Mouse (Mus musculus) heart, embryonic 15.5 days (tissue): ENCODE measurements around the gene Rnf225. TPM values are rescaled to one million over a fixed set of nuclear protein-coding genes. Genes with fewer than 3 reads are reported as not detected.
A peak's percentile ranks its signal among the peaks of the same experiment; 100 is the strongest.
"Not testable (repeated sequence)": the region's sequence is repeated elsewhere in the genome, so short reads cannot be mapped to it uniquely, and the experiment has no call there.

Source experiments
- ATAC-seq: fragments of 200-750 bp; cut with Nextera tagmentation; replicated peaks from 2 replicates; pipeline ENCODE4 v1.8.0; 2017; ENCODE audit warnings: low read depth, moderate TSS enrichment; ENCODE audit not compliant: insufficient number of reproducible peaks, insufficient read depth, low FRiP score
- H3K27ac ChIP-seq: fragments of 300-500 bp; sonication (generic); 2 replicates; pipeline ENCODE4 v1.5.1; 2015; ENCODE audit warnings: mild to moderate bottlenecking, inconsistent platforms
- H3K27me3 ChIP-seq: fragments of 300-500 bp; sonication (generic); 2 replicates; pipeline ENCODE4 v1.6.1; 2015; ENCODE audit warnings: inconsistent platforms
- H3K36me3 ChIP-seq: fragments of 300-500 bp; sonication (generic); 2 replicates; pipeline ENCODE4 v1.6.1; 2015; ENCODE audit warnings: mild to moderate bottlenecking, inconsistent platforms
- H3K4me1 ChIP-seq: fragments of 300-500 bp; sonication (generic); replicated peaks from 2 replicates; pipeline ENCODE4 v1.6.1; 2015; ENCODE audit warnings: inconsistent platforms
- H3K4me2 ChIP-seq: fragments of 300-500 bp; sonication (generic); 2 replicates; pipeline ENCODE4 v1.6.1; 2015; ENCODE audit warnings: inconsistent platforms, mild to moderate bottlenecking, moderate library complexity
- H3K4me3 ChIP-seq: fragments of 300-500 bp; sonication (generic); 2 replicates; pipeline ENCODE4 v1.5.1; 2015; ENCODE audit warnings: mild to moderate bottlenecking, inconsistent platforms
- H3K9ac ChIP-seq: fragments of 300-500 bp; sonication (generic); 2 replicates; pipeline ENCODE4 v1.6.1; 2015; ENCODE audit warnings: mild to moderate bottlenecking, inconsistent platforms
- H3K9me3 ChIP-seq: fragments of 300-500 bp; sonication (generic); replicated peaks from 2 replicates; pipeline ENCODE4 v1.6.1; 2016; ENCODE audit warnings: inconsistent platforms
- WGBS: fragments of 180-500 bp; shearing (Covaris S2); methylation state at CpG from one replicate; pipeline ENCODE4 v1.1.7; 2015; ENCODE audit warnings: mixed read lengths; 5-methylcytosine and 5-hydroxymethylcytosine counted together
- polyA plus RNA-seq: library from polyadenylated mRNA; unstranded; fragments of >200 nt; fragmentation: Nextera tagmentation; extraction: Ambion mirVana; gene quantifications from 2 replicates; pipeline ENCODE4 v1.2.1, GENCODE M21; 2015

The Rnf225 gene
- polyA plus RNA-seq, 1 experiment from 2014 or later = 0.47 TPM

DNA sequence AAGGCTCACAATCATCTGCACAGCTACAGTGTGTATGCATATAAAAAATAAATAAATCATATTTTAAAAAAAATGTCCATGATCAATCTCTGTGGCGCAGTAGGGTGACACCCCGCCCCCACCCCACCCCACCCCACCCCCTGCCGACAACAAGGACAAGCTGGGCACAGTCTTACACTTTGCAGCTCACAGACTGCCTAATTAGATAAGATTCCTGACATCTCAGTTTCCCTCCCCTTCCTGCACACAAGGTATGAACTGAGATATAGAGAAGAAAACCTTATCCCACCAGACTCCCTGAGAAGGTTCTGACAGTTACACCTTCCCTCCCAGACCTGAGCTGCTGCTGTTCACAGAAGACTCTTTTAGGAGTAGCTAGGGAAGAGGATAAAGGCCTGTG lies 7.6 kb downstream of the Rnf225 start:
- Histone ChIP-seq H3K4me1 (no peaks in the 10 kb centered on the region), H3K36me3 (no peaks in the 10 kb centered on the region), H3K27ac (no peak overlapping the region), H3K9me3 (no peaks in the 10 kb centered on the region), H3K9ac (no peak overlapping the region), H3K4me3 (no peak overlapping the region), H3K27me3 (no peaks in the 10 kb centered on the region), H3K4me2 (no peak overlapping the region)
- no peak for ATAC-seq
- WGBS = 59% methylated on average over 3 of the region's 3 CpGs

DNA sequence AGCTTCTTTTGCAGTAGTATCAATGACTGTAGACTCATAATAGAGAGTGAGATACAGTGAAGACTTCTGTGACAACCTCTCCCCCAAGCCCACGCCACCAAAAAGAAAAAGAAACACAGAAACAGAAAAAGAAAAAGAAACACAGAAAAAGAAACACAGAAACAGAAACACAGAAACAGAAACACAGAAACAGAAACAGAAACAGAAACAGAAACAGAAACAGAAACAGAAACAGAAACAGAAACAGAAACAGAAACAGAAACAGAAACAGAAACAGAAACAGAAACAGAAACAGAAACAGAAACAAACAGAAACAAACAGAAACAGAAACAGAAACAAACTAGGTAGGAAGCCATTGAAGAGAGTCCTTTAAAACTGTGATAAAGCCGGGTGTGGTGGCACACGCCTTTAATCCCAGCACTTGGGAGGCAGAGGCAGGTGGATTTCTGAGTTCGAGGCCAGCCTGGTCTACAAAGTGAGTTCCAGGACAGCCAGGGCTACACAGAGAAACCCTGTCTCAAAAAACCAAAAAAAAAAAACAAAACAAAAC lies 10.1 kb downstream of the Rnf225 start:
- WGBS = 81% methylated on average over 4 of the region's 4 CpGs
- not testable (repeated sequence) for ATAC-seq, H3K27ac ChIP-seq, H3K4me3 ChIP-seq, H3K36me3 ChIP-seq, H3K9me3 ChIP-seq, H3K4me2 ChIP-seq, H3K4me1 ChIP-seq, H3K9ac ChIP-seq, H3K27me3 ChIP-seq

DNA sequence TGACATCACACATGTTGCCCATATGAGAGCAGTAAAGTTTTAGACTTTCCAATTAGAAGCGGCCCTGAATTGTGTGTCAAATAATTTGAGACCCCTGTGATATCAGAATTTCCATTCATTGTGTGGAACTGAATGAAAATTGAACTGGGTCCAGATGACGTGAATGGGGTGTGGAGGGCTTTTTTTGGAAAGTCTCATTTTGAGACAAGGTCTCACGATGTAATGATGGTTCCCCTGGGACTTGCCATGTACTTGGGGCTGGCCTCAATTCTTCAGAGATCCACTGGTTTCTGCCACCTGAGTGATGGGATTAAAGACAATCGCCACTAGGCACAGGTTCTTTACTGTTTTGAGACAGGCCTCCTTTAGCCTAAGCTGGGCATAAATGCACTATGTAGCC lies 13.4 kb downstream of the Rnf225 start:
- no peak overlapping the region for H3K27ac ChIP-seq
- 74% methylated on average over 4 of the region's 4 CpGs for WGBS
- H3K9me3 ChIP-seq = no peaks in the 10 kb centered on the region

DNA sequence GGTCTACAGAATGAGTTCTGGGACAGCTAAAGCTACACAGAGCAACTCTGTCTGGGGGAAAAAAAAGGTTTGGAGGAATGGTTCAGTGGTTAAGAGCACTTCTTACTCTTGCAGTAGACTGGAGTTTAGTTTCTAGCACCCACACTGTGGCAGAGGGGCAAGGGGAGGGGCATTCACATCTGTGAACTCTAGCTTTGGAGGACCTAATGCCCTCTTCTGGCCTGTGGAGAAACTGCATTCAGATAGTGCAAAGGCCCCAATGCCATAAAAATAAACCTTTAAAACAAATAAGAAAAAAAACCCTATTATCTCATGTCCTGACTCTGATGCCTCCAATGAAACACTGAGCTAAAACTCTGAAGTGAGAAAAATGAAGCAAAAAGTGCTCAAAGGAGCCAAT lies 16.3 kb downstream of the Rnf225 start:
- Histone ChIP-seq H3K9ac (no peak overlapping the region), H3K36me3 (no peaks in the 10 kb centered on the region), H3K4me2 (no peak overlapping the region), H3K27me3 (no peaks in the 10 kb centered on the region), H3K4me3 (no peak overlapping the region), H3K27ac (no peak overlapping the region), H3K9me3 (no peaks in the 10 kb centered on the region), H3K4me1 (no peaks in the 10 kb centered on the region)
- no peak for ATAC-seq

More for the DNA sequence above, 13.4 kb downstream of the Rnf225 start:
- no peaks in the 10 kb centered on the region for H3K4me1 ChIP-seq
- no peaks in the 10 kb centered on the region for H3K27me3 ChIP-seq
- H3K4me3 ChIP-seq = no peak overlapping the region
- H3K9ac ChIP-seq = no peak overlapping the region
- no peaks in the 10 kb centered on the region for H3K36me3 ChIP-seq
- ATAC-seq = no peak
- H3K4me2 ChIP-seq = no peak overlapping the region

DNA sequence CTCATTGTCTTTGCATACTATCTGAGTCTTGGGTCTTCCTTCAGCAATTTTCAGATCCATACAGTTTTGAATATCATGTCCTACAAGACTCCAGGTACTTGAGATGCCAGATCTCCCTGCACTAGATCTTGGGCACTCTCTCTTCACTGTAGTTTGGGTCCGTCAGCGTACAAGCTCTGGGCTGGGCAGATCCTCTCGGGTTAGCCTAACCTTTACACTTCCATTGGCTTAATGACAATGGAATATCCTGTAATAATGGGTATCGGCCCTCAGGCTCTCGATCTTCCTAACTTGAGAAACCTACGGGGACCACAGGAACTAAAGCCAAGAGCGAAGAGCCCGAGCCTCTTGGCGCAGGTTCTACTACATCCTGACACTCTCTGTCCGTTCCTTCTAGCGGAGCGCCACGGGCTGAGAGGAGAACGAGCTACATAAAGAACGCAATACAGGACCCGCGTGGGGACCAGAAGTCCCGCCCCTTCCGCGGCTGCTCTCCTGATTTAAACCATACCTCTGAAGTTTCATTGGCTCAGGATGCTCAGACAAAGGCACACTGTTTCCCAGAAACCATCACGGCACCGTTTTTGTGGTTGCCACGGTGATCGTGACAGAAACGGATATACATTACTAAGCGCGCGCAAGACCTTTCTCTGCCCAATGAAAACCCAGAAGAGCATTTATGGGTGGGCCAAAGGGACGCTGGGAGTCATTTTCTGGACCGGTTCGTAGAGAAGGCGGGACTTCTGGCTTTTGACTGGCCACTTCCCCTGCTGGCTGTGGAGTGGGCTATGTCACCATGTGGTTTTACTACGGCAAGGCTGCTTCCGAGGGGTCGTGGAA lies 22.0 kb downstream of the Rnf225 start:
- H3K4me3 ChIP-seq = peak overlapping the region; percentile 63
- peak overlapping the region; percentile 64 for H3K9ac ChIP-seq
- peak; percentile 97 for ATAC-seq
- no peaks in the 10 kb centered on the region for H3K36me3 ChIP-seq
- WGBS = 8% methylated on average over 35 of the region's 35 CpGs
- H3K27me3 ChIP-seq = no peaks in the 10 kb centered on the region
- peak overlapping the region; percentile 83 for H3K27ac ChIP-seq
- peaks cover 10% of the 10 kb centered on the region for H3K4me1 ChIP-seq
- peak overlapping the region; percentile 86 for H3K4me2 ChIP-seq
- H3K9me3 ChIP-seq = no peaks in the 10 kb centered on the region

DNA sequence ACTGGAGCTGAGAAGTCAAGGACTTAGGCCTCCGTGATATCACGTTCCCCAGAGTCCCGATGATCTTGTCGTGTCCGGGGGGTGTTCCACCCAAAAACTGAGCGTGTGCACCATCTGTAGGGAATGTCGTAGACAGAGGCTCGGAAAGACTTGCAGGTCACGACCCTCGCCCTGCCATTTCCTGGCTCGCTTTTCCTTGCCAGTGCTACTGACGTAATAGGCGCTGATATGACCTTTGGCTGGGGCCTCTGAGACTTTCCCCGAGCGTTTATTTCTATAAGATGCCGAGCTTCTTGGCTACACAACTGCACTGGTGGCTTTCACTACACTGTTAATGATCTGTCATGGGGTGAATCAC lies 22.6 kb downstream of the Rnf225 start:
- peak overlapping the region; percentile 83 for H3K27ac ChIP-seq
- no peak for ATAC-seq
- peaks cover 10% of the 10 kb centered on the region for H3K4me1 ChIP-seq
- H3K36me3 ChIP-seq = no peaks in the 10 kb centered on the region
- H3K4me3 ChIP-seq = peak overlapping the region; percentile 63
- WGBS = 5% methylated on average over 16 of the region's 16 CpGs
- H3K9me3 ChIP-seq = no peaks in the 10 kb centered on the region
- no peaks in the 10 kb centered on the region for H3K27me3 ChIP-seq
- peak overlapping the region; percentile 64 for H3K9ac ChIP-seq
- peak overlapping the region; percentile 86 for H3K4me2 ChIP-seq

DNA sequence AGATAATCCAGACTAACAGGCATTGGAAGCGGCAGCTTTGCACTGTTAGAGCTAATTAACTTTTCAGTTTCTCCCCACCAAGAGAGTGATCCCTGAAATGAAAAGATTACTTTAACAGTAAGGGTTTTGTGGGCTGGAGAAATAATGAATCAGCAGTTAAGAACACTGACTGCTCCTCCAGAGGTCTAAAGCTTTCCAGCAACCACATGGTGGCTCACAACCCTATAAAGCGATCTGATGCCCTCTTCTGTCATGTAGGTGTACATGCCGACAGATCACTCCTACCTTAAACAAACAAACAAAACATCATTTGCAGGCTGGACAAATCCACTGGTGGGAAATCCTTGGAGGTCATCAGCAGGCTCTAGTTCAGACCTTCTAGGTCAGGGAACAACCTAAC lies 27.7 kb downstream of the Rnf225 start:
- Histone ChIP-seq H3K4me2 (no peak overlapping the region), H3K27ac (no peak overlapping the region), H3K27me3 (no peaks in the 10 kb centered on the region), H3K4me3 (no peak overlapping the region), H3K9me3 (no peaks in the 10 kb centered on the region), H3K36me3 (no peaks in the 10 kb centered on the region), H3K4me1 (peaks cover 6% of the 10 kb centered on the region), H3K9ac (no peak overlapping the region)
- ATAC-seq = no peak
- 49% methylated on average over 3 of the region's 3 CpGs for WGBS

DNA sequence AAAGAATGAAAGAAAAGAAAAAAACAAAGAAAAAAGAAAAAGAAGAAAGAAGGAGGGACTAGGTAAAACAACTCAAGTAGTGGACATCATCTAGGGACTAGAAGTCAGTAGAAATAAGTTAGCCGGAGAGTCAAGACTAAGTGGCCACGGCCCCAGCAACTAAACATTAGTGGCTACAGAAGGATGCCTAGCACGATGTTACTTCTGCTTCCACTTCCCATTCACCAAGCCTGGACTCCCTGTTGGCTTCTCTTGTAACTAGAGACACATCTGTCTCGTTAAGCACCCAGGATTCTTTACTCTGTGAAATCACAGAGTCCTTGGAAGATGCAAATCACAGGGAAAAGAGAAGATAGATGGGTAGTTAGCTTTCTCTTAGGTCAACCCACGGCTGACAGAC lies 30.3 kb downstream of the Rnf225 start:
- no peak for ATAC-seq

DNA sequence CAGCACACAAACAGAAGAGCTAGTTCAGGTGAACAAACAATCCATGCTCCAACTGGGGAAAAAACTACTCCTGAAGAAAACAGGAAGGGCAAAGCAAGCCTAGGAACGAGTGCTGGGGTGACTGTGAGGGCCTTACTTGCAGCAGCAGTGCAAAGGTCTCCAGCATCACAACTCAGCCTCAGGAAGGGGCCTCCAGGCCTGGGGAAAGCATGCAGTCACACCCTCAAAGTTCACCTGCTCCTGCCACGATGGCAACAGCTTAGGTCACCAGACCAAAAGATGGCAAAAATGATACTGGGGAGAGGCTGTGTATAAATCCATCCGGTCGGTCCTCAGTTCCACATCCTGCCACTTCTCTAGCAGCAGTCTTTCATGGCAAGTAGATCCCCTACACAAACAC lies 31.7 kb downstream of the Rnf225 start:
- Histone ChIP-seq H3K4me1 (peaks cover 4% of the 10 kb centered on the region; the same call in 1 of the 2 replicates), H3K9ac (no peak overlapping the region), H3K27ac (no peak overlapping the region), H3K27me3 (no peaks in the 10 kb centered on the region), H3K9me3 (no peaks in the 10 kb centered on the region), H3K4me3 (no peak overlapping the region), H3K36me3 (no peaks in the 10 kb centered on the region), H3K4me2 (no peak overlapping the region)
- 71% methylated on average over 4 of the region's 4 CpGs for WGBS
- no peak for ATAC-seq

More for the DNA sequence above, 30.3 kb downstream of the Rnf225 start:
- Histone ChIP-seq H3K9ac (no peak overlapping the region), H3K27ac (no peak overlapping the region), H3K4me3 (no peak overlapping the region), H3K36me3 (no peaks in the 10 kb centered on the region), H3K4me2 (no peak overlapping the region), H3K9me3 (no peaks in the 10 kb centered on the region), H3K27me3 (no peaks in the 10 kb centered on the region), H3K4me1 (peaks cover 4% of the 10 kb centered on the region; the same call in 1 of the 2 replicates)
- 71% methylated on average over 5 of the region's 5 CpGs for WGBS

DNA sequence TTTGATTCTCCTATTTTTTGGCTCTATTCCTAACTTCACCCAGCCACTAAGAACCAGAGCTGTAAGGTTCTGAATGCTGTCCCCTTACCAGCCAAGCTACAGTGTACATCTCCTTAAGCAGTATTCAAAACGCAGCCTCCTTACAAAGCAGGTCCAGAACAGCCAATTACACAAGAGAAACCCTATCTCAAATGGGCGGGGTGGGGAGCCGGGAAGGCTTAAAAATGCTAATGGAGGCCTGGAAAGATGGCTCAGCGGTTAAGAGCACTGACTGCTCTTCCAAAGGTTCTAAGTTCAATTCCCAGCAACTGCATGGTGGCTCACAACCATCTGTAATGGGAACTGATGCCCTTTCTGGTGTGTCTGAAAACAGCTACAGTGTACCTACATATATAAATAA lies 32.5 kb downstream of the Rnf225 start:
- H3K9ac ChIP-seq = no peak overlapping the region
- 32% methylated on average over 4 of the region's 4 CpGs for WGBS

DNA sequence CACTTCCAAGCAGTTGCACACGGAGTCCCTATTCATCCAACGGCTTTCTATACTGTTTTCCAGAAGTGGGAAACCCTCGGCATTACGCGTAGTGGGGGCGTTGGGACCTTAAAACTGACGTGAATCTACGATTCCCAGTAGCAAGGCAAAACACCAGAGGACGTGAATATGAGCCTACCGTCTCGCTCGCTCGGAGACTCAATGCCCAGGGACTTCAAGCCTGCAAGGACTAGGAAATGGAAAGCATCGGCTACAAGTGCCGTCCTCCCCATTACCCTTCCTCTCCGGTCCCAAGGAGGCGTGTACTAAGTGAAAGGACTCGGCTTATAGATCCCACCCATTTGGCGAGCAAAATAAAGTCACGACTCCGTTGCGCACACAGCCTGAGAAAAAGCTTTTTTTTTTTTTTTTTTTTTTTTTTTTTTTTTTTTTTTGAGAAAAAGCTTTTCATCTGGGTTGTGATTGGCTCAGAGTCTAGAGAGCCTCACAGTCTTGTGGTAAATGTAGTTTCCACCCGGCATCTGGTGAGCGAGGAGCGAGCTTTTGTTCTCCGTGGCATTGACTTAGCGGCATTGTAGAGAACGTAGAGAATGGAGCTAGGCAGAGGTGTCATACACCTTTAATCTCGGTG lies 34.4 kb downstream of the Rnf225 start:
- Histone ChIP-seq H3K9me3 (no peaks in the 10 kb centered on the region), H3K4me3 (peak overlapping the region; percentile 62), H3K4me1 (peaks cover 12% of the 10 kb centered on the region), H3K27me3 (no peaks in the 10 kb centered on the region), H3K27ac (peak overlapping the region; percentile 85), H3K36me3 (no peaks in the 10 kb centered on the region), H3K4me2 (peak overlapping the region; percentile 80), H3K9ac (peak overlapping the region; percentile 70)
- peak; percentile 72 for ATAC-seq
- WGBS = 2% methylated on average over 29 of the region's 29 CpGs

More for the DNA sequence above, 32.5 kb downstream of the Rnf225 start:
- Histone ChIP-seq H3K4me3 (no peak overlapping the region), H3K4me1 (peaks cover 4% of the 10 kb centered on the region; the same call in 1 of the 2 replicates), H3K4me2 (no peak overlapping the region), H3K27ac (no peak overlapping the region), H3K9me3 (no peaks in the 10 kb centered on the region), H3K36me3 (no peaks in the 10 kb centered on the region), H3K27me3 (no peaks in the 10 kb centered on the region)
- no peak for ATAC-seq
